Mouse (Mus musculus) myocyte (in vitro differentiated cells): ENCODE measurements around the gene Itga6.

Experiments
- E2F4 ChIP-seq: IDR thresholded peaks from one replicate; pipeline ENCODE4 v1.6.1; 2011; ENCODE audit warnings: mild to moderate bottlenecking, control low read depth, moderate library complexity; ENCODE audit not compliant: insufficient read depth
- POLR2A ChIP-seq: IDR thresholded peaks from one replicate; pipeline ENCODE4 v1.6.1; 2011; ENCODE audit warnings: low read depth, mild to moderate bottlenecking, control low read depth, moderate library complexity; ENCODE audit not compliant: insufficient read length
- USF1 ChIP-seq: IDR thresholded peaks from one replicate; pipeline ENCODE4 v1.6.1; 2011; ENCODE audit warnings: low read depth, mild to moderate bottlenecking, control low read depth, moderate library complexity

DNA sequence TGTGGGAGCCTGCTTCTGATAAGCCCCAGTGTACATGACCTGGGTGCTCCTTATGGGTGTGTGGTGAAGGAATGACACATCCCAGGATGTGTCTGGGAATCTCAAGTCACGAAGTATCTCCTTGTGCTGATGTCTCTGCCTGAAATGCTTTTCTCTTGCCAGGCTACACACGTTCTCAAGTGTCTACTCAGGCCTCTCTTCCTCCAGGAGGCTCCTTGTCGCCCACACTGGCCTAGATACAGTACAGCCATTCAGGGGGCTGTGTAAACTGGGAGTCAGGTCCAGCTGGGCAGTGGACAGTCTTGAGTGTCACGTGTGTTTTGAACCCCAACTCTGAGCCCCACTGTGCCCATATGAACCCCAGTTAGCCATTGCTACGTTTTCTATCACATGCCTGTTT lies 19.1 kb downstream of the Itga6 start:
- TF ChIP-seq POLR2A (no peak), E2F4 (no peak), USF1 (no peak)
